Mouse (Mus musculus): ENCODE data around the gene Tle1. TPM values are rescaled to one million over a fixed set of nuclear protein-coding genes. Genes with fewer than 3 reads are reported as not detected.
A peak's percentile ranks its signal among the peaks of the same experiment; 100 is the strongest.

Gene Tle1
- total and polyA plus RNA-seq, 2 experiments, result 55.8 to 84.4 TPM

DNA sequence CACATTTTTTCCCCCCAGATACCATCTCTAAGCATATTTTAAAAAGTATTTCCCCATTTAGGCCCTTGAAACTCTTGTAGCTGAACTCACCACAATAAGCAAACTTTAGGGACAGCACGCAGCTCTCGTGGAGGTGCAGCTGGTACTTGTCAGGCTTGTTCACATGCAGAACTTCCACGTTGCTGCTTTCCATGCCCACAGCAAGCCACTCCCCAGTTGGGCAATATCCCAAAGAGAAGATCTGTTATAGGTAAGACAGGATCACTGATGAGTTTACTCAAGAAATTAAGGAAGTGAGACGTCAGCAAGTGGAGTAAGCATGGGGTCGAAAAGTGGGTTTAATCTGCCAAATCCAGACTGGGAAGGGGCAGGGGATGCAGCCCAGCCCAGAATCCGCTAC, 80.7 kb downstream of the Tle1 start:
- WGBS, result 94% methylated on average over 6 of the region's 6 CpGs
- H3K36me3 ChIP-seq (ENCODE audit: control insufficient read depth, insufficient read depth, low read length), result peaks cover 61% of the 10 kb centered on the region

GRCm38 (mm10) chr4:72105702-72106101, 95.0 kb downstream of the Tle1 start:
- H3K79me2 ChIP-seq (ENCODE audit: control insufficient read depth, insufficient read depth, low read length), result no peaks in the 10 kb centered on the region
- no peak overlapping the region for H3K9ac ChIP-seq (ENCODE audit: low read depth, low read length)
- no peaks in the 10 kb centered on the region for H3K27me3 ChIP-seq (ENCODE audit: control insufficient read depth, insufficient read depth, low read length)
- no peak overlapping the region for H3K4me3 ChIP-seq (ENCODE audit: insufficient read depth, low read depth, low read length)
- H3K36me3 ChIP-seq (ENCODE audit: control insufficient read depth, insufficient read depth, low read length), result peaks cover 19% of the 10 kb centered on the region
- H3K27ac ChIP-seq (replicated peaks; ENCODE audit: insufficient read depth, low read depth, low read length), result no peak overlapping the region
- no peak for DNase-seq (ENCODE audit: extremely low read depth, low read depth, low spot score)
- no peaks in the 10 kb centered on the region for H3K4me1 ChIP-seq (ENCODE audit: control insufficient read depth, insufficient read depth, low read length)
- TF ChIP-seq CTCF (IDR thresholded peaks at IDR 0.05; ENCODE audit: low read depth, low read length) (no peak), POLR2A (IDR thresholded peaks at IDR 0.05; ENCODE audit: extremely low read depth, insufficient read depth, low read length) (no peak)

More for the DNA sequence above, 80.7 kb downstream of the Tle1 start:
- peaks cover 21% of the 10 kb centered on the region for H3K4me1 ChIP-seq (ENCODE audit: control insufficient read depth, insufficient read depth, low read length)
- TF ChIP-seq CTCF (IDR thresholded peaks at IDR 0.05; ENCODE audit: low read depth, low read length) (no peak), POLR2A (IDR thresholded peaks at IDR 0.05; ENCODE audit: extremely low read depth, insufficient read depth, low read length) (no peak)
- no peaks in the 10 kb centered on the region for H3K27me3 ChIP-seq (ENCODE audit: control insufficient read depth, insufficient read depth, low read length)
- no peak overlapping the region for H3K9ac ChIP-seq (ENCODE audit: low read depth, low read length)
- no peak overlapping the region for H3K4me3 ChIP-seq (ENCODE audit: insufficient read depth, low read depth, low read length)
- no peak overlapping the region for H3K27ac ChIP-seq (replicated peaks; ENCODE audit: insufficient read depth, low read depth, low read length)
- DNase-seq (ENCODE audit: extremely low read depth, low read depth, low spot score), result no peak
- H3K79me2 ChIP-seq (ENCODE audit: control insufficient read depth, insufficient read depth, low read length), result no peaks in the 10 kb centered on the region

GRCm38 (mm10) chr4:72104186-72104585, 96.5 kb downstream of the Tle1 start:
- Histone ChIP-seq H3K4me1 (ENCODE audit: control insufficient read depth, insufficient read depth, low read length) (no peaks in the 10 kb centered on the region), H3K79me2 (ENCODE audit: control insufficient read depth, insufficient read depth, low read length) (no peaks in the 10 kb centered on the region), H3K4me3 (ENCODE audit: insufficient read depth, low read depth, low read length) (no peak overlapping the region), H3K36me3 (ENCODE audit: control insufficient read depth, insufficient read depth, low read length) (peaks cover 14% of the 10 kb centered on the region), H3K27me3 (ENCODE audit: control insufficient read depth, insufficient read depth, low read length) (no peaks in the 10 kb centered on the region), H3K27ac (replicated peaks; ENCODE audit: insufficient read depth, low read depth, low read length) (no peak overlapping the region), H3K9ac (ENCODE audit: low read depth, low read length) (no peak overlapping the region)
- DNase-seq (ENCODE audit: extremely low read depth, low read depth, low spot score), result no peak
- no peak for TF ChIP-seq POLR2A (IDR thresholded peaks at IDR 0.05; ENCODE audit: extremely low read depth, insufficient read depth, low read length)
- no peak for TF ChIP-seq CTCF (IDR thresholded peaks at IDR 0.05; ENCODE audit: low read depth, low read length)

DNA sequence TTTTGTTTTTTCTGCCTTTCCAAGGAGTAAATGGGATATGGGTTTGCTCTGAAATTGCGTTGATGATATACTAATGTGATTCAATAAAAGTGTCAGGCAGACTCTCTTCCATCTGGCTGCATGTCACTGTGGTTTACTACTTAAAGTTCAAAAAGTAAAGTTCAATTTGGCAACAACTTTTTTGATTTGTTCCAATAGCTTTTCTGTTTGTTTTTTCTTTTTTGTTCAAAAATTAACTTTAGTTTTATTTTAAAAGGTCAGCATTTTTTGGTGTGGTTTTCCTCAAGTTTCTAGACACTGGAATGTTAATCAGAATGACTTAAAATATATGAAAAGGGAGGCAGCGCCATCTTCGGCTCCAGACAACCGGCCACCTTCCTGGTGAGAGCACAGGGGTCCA, 112.9 kb downstream of the Tle1 start:
- no peak overlapping the region for H3K9ac ChIP-seq (ENCODE audit: low read depth, low read length)
- no peaks in the 10 kb centered on the region for H3K79me2 ChIP-seq (ENCODE audit: control insufficient read depth, insufficient read depth, low read length)
- H3K4me1 ChIP-seq (ENCODE audit: control insufficient read depth, insufficient read depth, low read length), result no peaks in the 10 kb centered on the region
- no peaks in the 10 kb centered on the region for H3K27me3 ChIP-seq (ENCODE audit: control insufficient read depth, insufficient read depth, low read length)
- H3K4me3 ChIP-seq (ENCODE audit: insufficient read depth, low read depth, low read length), result no peak overlapping the region
- DNase-seq (ENCODE audit: extremely low read depth, low read depth, low spot score), result peak; percentile 76
- no peaks in the 10 kb centered on the region for H3K36me3 ChIP-seq (ENCODE audit: control insufficient read depth, insufficient read depth, low read length)
- WGBS, result 81% methylated on average over 4 of the region's 4 CpGs
- TF ChIP-seq POLR2A (IDR thresholded peaks at IDR 0.05; ENCODE audit: extremely low read depth, insufficient read depth, low read length) (no peak), CTCF (IDR thresholded peaks at IDR 0.05; ENCODE audit: low read depth, low read length) (no peak)
- no peak overlapping the region for H3K27ac ChIP-seq (replicated peaks; ENCODE audit: insufficient read depth, low read depth, low read length)

- DNase-seq (ENCODE audit: extremely low read depth, low read depth, low spot score), result peak; percentile 51
- TF ChIP-seq POLR2A (IDR thresholded peaks at IDR 0.05; ENCODE audit: extremely low read depth, insufficient read depth, low read length) (no peak), CTCF (IDR thresholded peaks at IDR 0.05; ENCODE audit: low read depth, low read length) (no peak)
- Histone ChIP-seq H3K4me3 (ENCODE audit: insufficient read depth, low read depth, low read length) (no peak overlapping the region), H3K27me3 (ENCODE audit: control insufficient read depth, insufficient read depth, low read length) (no peaks in the 10 kb centered on the region), H3K9ac (ENCODE audit: low read depth, low read length) (no peak overlapping the region), H3K4me1 (ENCODE audit: control insufficient read depth, insufficient read depth, low read length) (no peaks in the 10 kb centered on the region), H3K79me2 (ENCODE audit: control insufficient read depth, insufficient read depth, low read length) (no peaks in the 10 kb centered on the region), H3K27ac (replicated peaks; ENCODE audit: insufficient read depth, low read depth, low read length) (no peak overlapping the region), H3K36me3 (ENCODE audit: control insufficient read depth, insufficient read depth, low read length) (no peaks in the 10 kb centered on the region)
- WGBS, result 43% methylated on average over 5 of the region's 5 CpGs
Measured at GRCm38 (mm10) chr4:72069111-72069534, 131.6 kb downstream of the Tle1 start.

- H3K4me3 ChIP-seq (ENCODE audit: insufficient read depth, low read depth, low read length), result no peak overlapping the region
- WGBS, result 33% methylated on average over 3 of the region's 3 CpGs
- no peaks in the 10 kb centered on the region for H3K4me1 ChIP-seq (ENCODE audit: control insufficient read depth, insufficient read depth, low read length)
- peak; percentile 33 for DNase-seq (ENCODE audit: extremely low read depth, low read depth, low spot score)
- H3K9ac ChIP-seq (ENCODE audit: low read depth, low read length), result no peak overlapping the region
- no peak overlapping the region for H3K27ac ChIP-seq (replicated peaks; ENCODE audit: insufficient read depth, low read depth, low read length)
- H3K36me3 ChIP-seq (ENCODE audit: control insufficient read depth, insufficient read depth, low read length), result no peaks in the 10 kb centered on the region
- H3K27me3 ChIP-seq (ENCODE audit: control insufficient read depth, insufficient read depth, low read length), result no peaks in the 10 kb centered on the region
- TF ChIP-seq POLR2A (IDR thresholded peaks at IDR 0.05; ENCODE audit: extremely low read depth, insufficient read depth, low read length) (no peak), CTCF (IDR thresholded peaks at IDR 0.05; ENCODE audit: low read depth, low read length) (no peak)
- H3K79me2 ChIP-seq (ENCODE audit: control insufficient read depth, insufficient read depth, low read length), result no peaks in the 10 kb centered on the region
Measured at GRCm38 (mm10) chr4:72067937-72068336, 132.8 kb downstream of the Tle1 start.
